Comparison of ENCODE assay signal across 8 mouse cellular contexts in genomic region chr19:3324931-3325711, GRCm38 (mm10). TPM values are rescaled to one million over a fixed set of nuclear protein-coding genes. Genes with fewer than 3 reads are reported as not detected.
A peak's percentile ranks its signal among the peaks of the same experiment; 100 is the strongest.
DNase-seq lines count a peak whose midpoint lies in the region; ATAC-seq and TF ChIP-seq lines count a peak whose summit lies in the region.

No protein-coding gene starts in this region.

- intact Hi-C loops in heart, postnatal 36 days (cut with DNase I), result loop anchor here (1.0 to 10.0 kb wide), 2 partner anchors 28 to 250 kb away; partner anchors contain the start of gene Ppp6r3

- peak; percentile 31 for ATAC-seq in G1E (ENCODE audit: extremely low read depth, insufficient number of reproducible peaks, low FRiP score, poor library complexity, severe bottlenecking)
- ATAC-seq in forebrain, embryonic 15.5 days (replicated peaks), result peak; percentile 77
- peak; percentile 76 for ATAC-seq in lung, postnatal 0 days

- TF ChIP-seq CTCF in G1E (IDR thresholded peaks at IDR 0.05; ENCODE audit: low read depth, low read length), result no peak
- TF ChIP-seq CTCF in lung, postnatal 0 days (IDR thresholded peaks at IDR 0.05), result no peak

- H3K36me3 ChIP-seq in G1E (replicated peaks), result peaks cover 15% of the 10 kb centered on the region
- H3K36me3 ChIP-seq in forebrain, embryonic 15.5 days, result no peaks in the 10 kb centered on the region
- no peaks in the 10 kb centered on the region for H3K36me3 ChIP-seq in lung, postnatal 0 days (ENCODE audit: insufficient read depth, low read length)

- peak; percentile 83 for DNase-seq in G1E (ENCODE audit: low spot score)
- peak; percentile 49 for DNase-seq in cerebellum, adult 11-12 months
- DNase-seq in heart, postnatal 36 days, result peak; percentile 93 to 95
- peak; percentile 54 for DNase-seq in layer of hippocampus, adult 8-10 months (ENCODE audit: low spot score in 2 of 2)
- peak; percentile 98 for DNase-seq in lung, postnatal 0 days (ENCODE audit: low spot score)
- DNase-seq in ovary, postnatal 10 days (ENCODE audit: low spot score), result peak; percentile 74
- DNase-seq in thymus, postnatal 14 days, result peak; percentile 97

- H3K4me3 ChIP-seq in G1E (ENCODE audit: low read depth, low read length), result peak overlapping the region; percentile 82
- H3K4me3 ChIP-seq in forebrain, embryonic 15.5 days, result peak overlapping the region; percentile 64
- peak overlapping the region; percentile 74 for H3K4me3 ChIP-seq in lung, postnatal 0 days (ENCODE audit: low read depth, low read length)

- H3K27ac ChIP-seq in forebrain, embryonic 15.5 days (replicated peaks), result peak overlapping the region; percentile 85
- peak overlapping the region; percentile 96 for H3K27ac ChIP-seq in lung, postnatal 0 days (ENCODE audit: low read length)

- peak overlapping the region; percentile 91 for H3K4me2 ChIP-seq in forebrain, embryonic 15.5 days (replicated peaks)
- H3K4me2 ChIP-seq in lung, postnatal 0 days (replicated peaks; ENCODE audit: low read depth, low read length), result peak overlapping the region; percentile 95

- no peaks in the 10 kb centered on the region for H3K9me3 ChIP-seq in G1E (replicated peaks)
- no peaks in the 10 kb centered on the region for H3K9me3 ChIP-seq in forebrain, embryonic 15.5 days
- no peaks in the 10 kb centered on the region for H3K9me3 ChIP-seq in lung, postnatal 0 days (ENCODE audit: low read length)

- H3K27me3 ChIP-seq in G1E (ENCODE audit: insufficient read depth, low read length), result no peaks in the 10 kb centered on the region
- H3K27me3 ChIP-seq in forebrain, embryonic 15.5 days, result peaks cover 28% of the 10 kb centered on the region
- no peaks in the 10 kb centered on the region for H3K27me3 ChIP-seq in lung, postnatal 0 days (replicated peaks; ENCODE audit: insufficient read depth, low read length)

- under 1% methylated on average over 59 of the region's 59 CpGs for WGBS in forebrain, embryonic 15.5 days
- WGBS in lung, postnatal 0 days, result 1% methylated on average over 55 of the region's 59 CpGs

- peak overlapping the region; percentile 58 for H3K9ac ChIP-seq in forebrain, embryonic 15.5 days (replicated peaks)
- H3K9ac ChIP-seq in lung, postnatal 0 days (replicated peaks; ENCODE audit: low read depth), result peak overlapping the region; percentile 52

- peak; percentile 50 for TF ChIP-seq EP300 in lung, postnatal 0 days (IDR thresholded peaks at IDR 0.05)

- peaks cover 82% of the 10 kb centered on the region for H3K4me1 ChIP-seq in G1E (ENCODE audit: insufficient read depth, low read depth, low read length)
- peaks cover 43% of the 10 kb centered on the region for H3K4me1 ChIP-seq in forebrain, embryonic 15.5 days
- H3K4me1 ChIP-seq in lung, postnatal 0 days (ENCODE audit: insufficient read depth, low read depth, low read length), result peaks cover 18% of the 10 kb centered on the region; the same call in 1 of the 2 replicates

RNA-seq across cellular contexts. Expression of gene Cpt1a, which starts 3.0 kb away (rescaled TPM):
- total RNA-seq in G1E (2014; fragmentation: Nextera tagmentation) (15.0 and 15.5 TPM in 2 replicates), G1E (2017) (21.2 and 22.3 TPM in 2 replicates)
- 3.2 and 4.1 TPM in 2 replicates for polyA plus RNA-seq in G1E (2012)
- 12.7 and 13.0 TPM in 2 replicates for polyA plus RNA-seq in forebrain, embryonic 15.5 days (2015; fragmentation: Nextera tagmentation; extraction: Ambion mirVana)
- 10 to 100 TPM; 69.2 to 94.6 TPM for total RNA-seq in heart, postnatal 36 days (2021)
- 10 to 100 TPM; 24.0 to 30.2 (median 26.7) TPM for total RNA-seq in layer of hippocampus, adult 8-10 months (2022)
- polyA plus RNA-seq in lung, postnatal 0 days (2015; fragmentation: Nextera tagmentation; extraction: Ambion mirVana), result 46.6 and 47.9 TPM in 2 replicates

RNA-seq across cellular contexts. Expression of gene Ighmbp2, which starts 42.3 kb away (rescaled TPM):
- total RNA-seq in G1E (2014; fragmentation: Nextera tagmentation) (2.8 and 6.5 TPM in 2 replicates), G1E (2017) (5.1 and 5.6 TPM in 2 replicates)
- polyA plus RNA-seq in G1E (2012), result 10.6 and 12.0 TPM in 2 replicates
- polyA plus RNA-seq in forebrain, embryonic 15.5 days (2015; fragmentation: Nextera tagmentation; extraction: Ambion mirVana), result 12.1 TPM in 2 replicates
- 1 to 10 TPM; 3.4 to 3.5 TPM for total RNA-seq in heart, postnatal 36 days (2021)
- 10 to 100 TPM in 3 of 4 experiments, 1 to 10 TPM in 1; 9.0 to 11.9 (median 10.6) TPM for total RNA-seq in layer of hippocampus, adult 8-10 months (2022)
- 5.2 TPM in 2 replicates for polyA plus RNA-seq in lung, postnatal 0 days (2015; fragmentation: Nextera tagmentation; extraction: Ambion mirVana)

RNA-seq across cellular contexts. Expression of gene Mrpl21, which starts 42.4 kb away (rescaled TPM):
- total RNA-seq in G1E (2014; fragmentation: Nextera tagmentation) (54.5 and 57.3 TPM in 2 replicates), G1E (2017) (92.9 and 105 TPM in 2 replicates)
- polyA plus RNA-seq in G1E (2012), result 6.9 and 27.4 TPM in 2 replicates
- polyA plus RNA-seq in forebrain, embryonic 15.5 days (2015; fragmentation: Nextera tagmentation; extraction: Ambion mirVana), result 102 and 110 TPM in 2 replicates
- 10 to 100 TPM; 94.4 to 98.8 TPM for total RNA-seq in heart, postnatal 36 days (2021)
- total RNA-seq in layer of hippocampus, adult 8-10 months (2022), result 10 to 100 TPM; 46.1 to 52.6 (median 48.3) TPM
- 63.2 and 72.7 TPM in 2 replicates for polyA plus RNA-seq in lung, postnatal 0 days (2015; fragmentation: Nextera tagmentation; extraction: Ambion mirVana)

Comparison
In these comparisons a context has a peak if more than half of its experiments do, and no peak if none do; other contexts are left out.
1. Peak in every context shown above with its lines: DNase-seq, ATAC-seq, H3K4me3 ChIP-seq and H3K27ac ChIP-seq.